Mouse (Mus musculus) spleen, adult 2 months (tissue): ENCODE measurements around the gene Dgki. TPM values are rescaled to one million over a fixed set of nuclear protein-coding genes. Genes with fewer than 3 reads are reported as not detected.
A peak's percentile ranks its signal among the peaks of the same experiment; 100 is the strongest.

Experiments used
- DNase-seq, 2 experiments: peaks; one replicate each; pipeline versions ENCODE4 v3.0.0 to v3.0.0-alpha.2; 2012 to 2021; ENCODE audit warnings: low spot score in 2 of 2, low read depth in 1 of 2
- H3K27ac ChIP-seq: fragments of 200-500 bp; 2 replicates; pipeline ENCODE4 v1.5.1; 2012; ENCODE audit warnings: low read length, inconsistent platforms; ENCODE audit not compliant: insufficient read depth
- H3K27me3 ChIP-seq: fragments of 200-500 bp; 2 replicates; pipeline ENCODE4 v1.6.1; 2012; ENCODE audit warnings: mild to moderate bottlenecking, moderate library complexity, low read length, inconsistent platforms; ENCODE audit not compliant: control insufficient read depth, insufficient read depth
- H3K36me3 ChIP-seq: fragments of 200-500 bp; 2 replicates; pipeline ENCODE4 v1.6.1; 2012; ENCODE audit warnings: mild to moderate bottlenecking, low read length, inconsistent platforms; ENCODE audit not compliant: control insufficient read depth, insufficient read depth
- H3K4me1 ChIP-seq: fragments of 200-500 bp; 2 replicates; pipeline ENCODE4 v1.6.1; 2011; ENCODE audit warnings: inconsistent platforms; ENCODE audit not compliant: control insufficient read depth, insufficient read depth, insufficient read length
- H3K4me3 ChIP-seq: fragments of 200-500 bp; 2 replicates; pipeline ENCODE4 v1.5.1; 2011; ENCODE audit warnings: mild to moderate bottlenecking, inconsistent platforms; ENCODE audit not compliant: insufficient read depth, insufficient read length; ENCODE audit errors: extremely low read depth
- CTCF ChIP-seq: fragments of 200-500 bp; IDR thresholded peaks from 2 replicates; pipeline ENCODE4 v1.5.1; 2011; ENCODE audit warnings: mild to moderate bottlenecking, inconsistent platforms; ENCODE audit not compliant: insufficient read depth, insufficient read length, insufficient replicate concordance; ENCODE audit errors: extremely low read depth
- POLR2A ChIP-seq: fragments of 200-500 bp; IDR thresholded peaks from 2 replicates; pipeline ENCODE4 v1.6.1; 2011; ENCODE audit warnings: low read depth, low read length, inconsistent platforms
- WGBS: fragments of 180-500 bp; shearing (Covaris S2); methylation state at CpG from one replicate; pipeline ENCODE4 v1.1.7; 2018; 5-methylcytosine and 5-hydroxymethylcytosine counted together
- polyA plus RNA-seq: library from polyadenylated mRNA; depleted of rRNA; stranded (reverse); fragments of >200 nt; gene quantifications from 2 replicates; pipeline ENCODE4 v1.2.3, GENCODE M21; 2012

Gene Dgki
- polyA plus RNA-seq, 1 experiment, result 0.70 TPM

DNA sequence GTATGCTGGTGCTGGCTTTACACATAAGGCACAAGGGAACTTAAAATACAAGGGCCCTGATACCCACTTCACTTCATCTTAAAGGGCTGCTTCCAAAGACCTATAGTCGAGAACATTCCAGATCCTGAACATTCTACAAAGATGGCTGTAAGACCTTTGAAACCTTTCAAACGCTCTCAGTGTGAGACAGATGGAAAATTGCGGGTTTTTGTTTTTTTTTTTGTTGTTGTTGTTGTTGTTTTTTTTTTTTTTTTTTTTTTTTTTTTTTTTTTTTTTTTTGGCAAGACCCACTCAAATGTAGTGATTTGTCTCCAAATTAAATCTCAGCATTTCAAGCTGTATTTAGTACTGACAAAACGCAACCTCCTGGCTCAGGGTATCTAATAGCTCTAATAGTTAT, 32.0 kb downstream of the Dgki start:
- no peak for TF ChIP-seq CTCF
- no peak for TF ChIP-seq POLR2A
- Histone ChIP-seq H3K27ac (no peak overlapping the region), H3K4me3 (no peak overlapping the region), H3K27me3 (no peaks in the 10 kb centered on the region), H3K36me3 (no peaks in the 10 kb centered on the region), H3K4me1 (no peaks in the 10 kb centered on the region)
- WGBS, result 87% methylated on average over 4 of the region's 4 CpGs
- DNase-seq, result no peak

DNA sequence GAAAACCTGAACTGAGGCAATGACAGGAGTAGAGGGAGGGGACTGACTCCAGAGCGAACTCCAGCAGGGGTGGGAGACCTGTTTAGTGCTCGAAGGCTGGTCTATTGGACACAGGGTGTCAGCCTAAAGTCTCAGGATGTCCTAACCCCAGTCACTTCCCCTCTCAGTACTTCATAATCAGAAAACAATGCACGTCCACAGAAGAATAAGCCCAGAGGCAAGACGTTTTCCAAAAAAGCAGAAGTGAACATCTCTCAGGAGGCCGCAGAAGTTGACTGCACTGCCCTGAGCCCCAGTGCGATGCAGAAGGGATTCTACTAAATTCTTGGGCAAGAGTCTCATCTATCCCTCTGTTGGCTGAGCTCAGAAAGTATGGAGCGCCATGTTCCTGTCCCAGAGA, 37.5 kb downstream of the Dgki start:
- no peaks in the 10 kb centered on the region for H3K4me1 ChIP-seq
- no peak for TF ChIP-seq POLR2A
- TF ChIP-seq CTCF, result no peak
- WGBS, result 14% methylated on average over 7 of the region's 7 CpGs
- no peak for DNase-seq
- H3K27ac ChIP-seq, result no peak overlapping the region
- H3K4me3 ChIP-seq, result no peak overlapping the region
- no peaks in the 10 kb centered on the region for H3K36me3 ChIP-seq
- H3K27me3 ChIP-seq, result no peaks in the 10 kb centered on the region

DNA sequence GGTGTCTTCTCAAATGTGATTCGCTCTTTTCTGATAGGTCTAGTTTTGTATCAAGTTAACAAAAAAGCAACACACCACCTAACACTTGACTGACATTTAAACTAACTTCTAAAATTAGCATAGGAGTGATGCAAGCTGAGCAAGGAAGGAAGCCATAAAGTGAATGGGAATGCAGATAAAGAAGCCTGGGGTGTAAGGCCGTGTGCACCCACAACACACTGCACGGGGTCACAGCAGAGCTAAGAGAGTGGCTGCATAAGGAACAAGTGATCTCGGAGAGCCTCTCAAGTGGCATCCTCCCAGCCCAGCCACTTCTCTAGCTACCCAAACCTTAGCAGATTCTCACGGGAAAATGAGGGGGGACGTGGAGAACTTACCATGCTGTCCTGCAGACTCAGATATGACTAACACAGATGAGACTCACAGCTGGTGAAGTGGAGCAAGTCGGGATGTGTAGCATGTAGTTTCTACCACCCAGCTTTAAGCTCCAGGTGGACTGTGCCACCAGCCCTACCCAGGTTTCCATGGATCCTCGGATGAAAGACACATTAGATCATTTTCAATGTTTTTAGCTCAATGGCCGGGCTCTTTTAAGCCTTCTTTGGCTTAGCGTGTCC, 38.6 kb downstream of the Dgki start:
- Histone ChIP-seq H3K27ac (no peak overlapping the region), H3K4me3 (no peak overlapping the region), H3K27me3 (no peaks in the 10 kb centered on the region), H3K4me1 (no peaks in the 10 kb centered on the region), H3K36me3 (no peaks in the 10 kb centered on the region)
- 64% methylated on average over 10 of the region's 10 CpGs for WGBS
- TF ChIP-seq CTCF (no peak), POLR2A (no peak)
- no peak for DNase-seq

DNA sequence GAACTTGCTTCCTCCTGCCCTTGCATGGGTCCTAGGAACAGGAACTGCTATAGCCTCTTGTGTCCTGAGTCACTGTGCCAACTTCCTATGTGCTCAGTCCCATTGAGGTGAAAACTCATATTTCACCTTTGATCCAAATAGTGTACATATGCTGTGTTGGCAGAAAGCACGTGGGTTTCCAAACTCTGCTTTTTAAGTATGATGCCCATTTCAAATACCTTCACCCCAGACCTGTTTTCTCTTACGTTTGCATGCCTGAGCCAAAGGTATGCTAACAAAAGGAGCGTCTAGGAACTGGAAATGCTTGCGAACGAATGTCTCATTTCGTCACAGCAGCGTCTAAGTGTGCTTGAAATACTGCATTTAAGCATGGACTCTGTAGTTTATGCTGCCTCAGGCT, 41.3 kb downstream of the Dgki start:
- Histone ChIP-seq H3K4me3 (no peak overlapping the region), H3K27ac (peak overlapping the region; percentile 30; the same call in 1 of the 2 replicates), H3K4me1 (no peaks in the 10 kb centered on the region), H3K27me3 (no peaks in the 10 kb centered on the region), H3K36me3 (no peaks in the 10 kb centered on the region)
- 77% methylated on average over 7 of the region's 7 CpGs for WGBS
- TF ChIP-seq CTCF, result no peak
- DNase-seq, result no peak

DNA sequence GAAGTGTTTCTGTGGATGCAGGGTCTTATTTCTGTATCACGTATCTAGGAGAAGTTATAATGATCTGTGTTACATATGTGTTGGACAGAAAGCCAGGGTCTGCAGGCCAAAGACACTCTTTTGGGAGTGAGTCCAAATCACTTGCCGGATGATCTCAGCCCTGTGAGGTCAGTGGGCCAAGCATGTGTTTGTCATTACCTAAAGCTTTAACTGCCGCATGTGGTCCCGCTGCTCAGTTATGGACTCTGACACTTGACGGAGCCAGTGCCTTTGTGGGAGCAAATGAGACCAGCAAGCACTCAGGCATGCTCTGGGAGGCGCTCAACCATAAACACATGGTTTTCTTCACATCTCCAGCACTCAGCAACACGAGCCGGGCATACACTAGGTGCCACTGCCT, 45.8 kb downstream of the Dgki start:
- Histone ChIP-seq H3K4me1 (no peaks in the 10 kb centered on the region), H3K27me3 (no peaks in the 10 kb centered on the region), H3K4me3 (no peak overlapping the region), H3K27ac (no peak overlapping the region), H3K36me3 (no peaks in the 10 kb centered on the region)
- DNase-seq, result no peak
- TF ChIP-seq POLR2A, result no peak
- 76% methylated on average over 8 of the region's 8 CpGs for WGBS

DNA sequence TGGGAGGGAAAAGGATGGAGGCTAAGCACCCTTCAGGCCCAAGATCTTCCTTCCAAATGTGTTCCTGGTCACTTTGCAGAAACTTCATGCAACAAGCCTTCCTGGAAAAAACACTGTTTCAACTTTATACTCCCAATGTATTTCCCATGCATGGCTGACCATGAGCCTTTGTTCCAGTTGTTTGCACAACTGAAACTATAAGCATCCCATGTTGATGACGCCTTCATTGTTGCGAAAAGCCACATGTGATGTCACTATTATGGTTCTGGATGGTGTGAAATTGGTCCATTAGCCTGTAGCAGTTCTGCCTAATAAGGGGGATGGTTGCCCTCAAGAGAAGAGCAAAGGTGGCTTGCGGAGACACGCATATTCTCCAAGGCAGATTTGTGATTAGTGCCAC, 47.4 kb downstream of the Dgki start:
- no peaks in the 10 kb centered on the region for H3K27me3 ChIP-seq
- H3K4me1 ChIP-seq, result no peaks in the 10 kb centered on the region
- H3K27ac ChIP-seq, result no peak overlapping the region
- no peak for TF ChIP-seq POLR2A
- no peak for TF ChIP-seq CTCF
- DNase-seq, result no peak
- no peaks in the 10 kb centered on the region for H3K36me3 ChIP-seq
- H3K4me3 ChIP-seq, result no peak overlapping the region
- 91% methylated on average over 4 of the region's 4 CpGs for WGBS

DNA sequence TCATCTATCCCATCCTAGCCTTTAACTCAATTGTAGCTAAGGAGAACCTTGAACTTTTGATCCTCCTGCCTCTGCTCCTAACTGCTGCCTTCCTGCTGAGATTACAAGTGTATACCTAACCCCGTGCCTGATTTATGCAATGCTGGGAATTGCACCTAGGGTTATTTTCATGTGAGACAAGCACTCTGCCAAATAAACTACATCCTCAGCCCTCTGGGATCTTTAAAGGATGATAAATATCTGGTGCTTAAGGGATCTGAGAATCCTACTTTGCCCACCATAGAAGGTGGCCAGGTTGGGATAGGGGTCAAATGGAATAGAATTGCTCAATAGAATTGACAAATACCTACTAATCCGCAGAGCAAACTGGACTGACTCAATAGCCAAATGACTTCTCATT, 49.3 kb downstream of the Dgki start:
- no peak for TF ChIP-seq POLR2A
- no peak for TF ChIP-seq CTCF
- Histone ChIP-seq H3K4me3 (no peak overlapping the region), H3K27ac (no peak overlapping the region), H3K27me3 (no peaks in the 10 kb centered on the region), H3K4me1 (no peaks in the 10 kb centered on the region), H3K36me3 (no peaks in the 10 kb centered on the region)
- no peak for DNase-seq
- 87% methylated on average over 2 of the region's 2 CpGs for WGBS
